Mouse (Mus musculus): ENCODE results near the gene Cib1.

Gene Cib1

GRCm38 (mm10) chr7:80233799-80234198, 1.2 kb upstream of the Cib1 start:
- DNase-seq (ENCODE audit: low read depth, low spot score), result no peak

DNA sequence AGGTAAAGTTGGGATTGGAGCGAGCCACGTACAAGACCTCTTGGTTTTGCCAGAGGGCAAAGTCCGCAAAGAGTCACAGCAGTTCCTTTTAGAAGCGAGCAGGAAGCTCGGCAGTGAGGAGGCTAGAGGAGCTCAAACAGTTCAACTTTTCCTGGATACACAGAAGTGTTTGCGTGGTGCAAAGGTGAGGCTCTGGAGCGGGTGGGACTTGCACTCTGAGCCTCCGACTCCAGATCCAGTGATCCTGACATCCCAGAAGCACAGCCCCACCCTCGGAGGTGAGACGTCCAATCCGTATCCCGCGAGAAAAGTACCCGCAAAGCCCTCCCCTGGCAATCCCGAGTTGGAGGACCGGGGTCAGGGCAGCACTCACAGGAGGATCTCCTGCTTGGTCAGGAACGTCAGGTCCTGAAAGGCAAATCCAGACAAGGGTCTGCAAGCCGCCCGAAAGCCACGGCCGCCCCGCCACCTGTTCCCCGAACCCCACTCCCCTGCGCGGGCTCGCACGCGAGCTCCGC, 583 bp downstream of the Cib1 start:
- no peak for DNase-seq (ENCODE audit: low read depth, low spot score)

DNA sequence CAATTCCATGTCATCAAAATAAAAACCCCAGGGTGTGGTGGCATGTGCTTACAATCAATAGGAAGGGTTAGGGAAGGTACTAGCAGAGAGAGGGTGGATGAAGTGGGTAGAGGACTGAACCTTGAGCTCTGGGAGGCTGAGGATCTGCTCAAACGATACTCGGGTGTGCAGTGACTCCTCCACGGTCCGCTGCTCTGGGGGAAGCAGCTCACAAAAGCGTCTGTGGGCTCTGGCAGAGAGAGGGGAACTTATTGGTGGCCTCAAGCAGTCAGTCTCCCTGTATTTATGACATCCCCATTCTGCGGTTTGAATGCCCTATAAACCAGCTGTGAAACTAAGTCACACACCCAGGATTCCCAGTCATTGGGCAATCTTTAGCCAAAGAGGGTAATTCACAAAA, 2.4 kb downstream of the Cib1 start:
- no peak for DNase-seq (ENCODE audit: low read depth, low spot score)

DNA sequence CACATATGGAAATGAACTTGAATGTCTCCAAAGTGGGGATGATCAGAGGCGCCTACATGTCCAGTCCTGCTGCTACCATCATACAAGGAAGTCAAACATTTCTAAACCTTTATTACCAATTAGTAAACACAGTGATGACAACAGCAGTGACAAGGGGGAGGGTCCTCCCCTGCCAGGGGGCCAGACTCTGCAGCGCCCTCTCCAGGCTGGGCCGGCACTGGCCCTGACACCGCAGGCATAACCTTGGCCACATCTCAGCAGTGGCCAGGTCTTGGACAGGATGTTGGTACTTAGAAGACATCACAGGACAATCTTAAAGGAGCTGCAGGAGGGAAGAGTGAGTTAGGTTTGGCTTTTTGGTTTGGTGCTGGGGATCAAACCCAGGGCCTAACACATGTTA, 5.5 kb downstream of the Cib1 start:
- DNase-seq (ENCODE audit: low read depth, low spot score), result no peak

GRCm38 (mm10) chr7:80221179-80221750, 11.3 kb downstream of the Cib1 start:
- DNase-seq (ENCODE audit: low read depth, low spot score), result no peak

DNA sequence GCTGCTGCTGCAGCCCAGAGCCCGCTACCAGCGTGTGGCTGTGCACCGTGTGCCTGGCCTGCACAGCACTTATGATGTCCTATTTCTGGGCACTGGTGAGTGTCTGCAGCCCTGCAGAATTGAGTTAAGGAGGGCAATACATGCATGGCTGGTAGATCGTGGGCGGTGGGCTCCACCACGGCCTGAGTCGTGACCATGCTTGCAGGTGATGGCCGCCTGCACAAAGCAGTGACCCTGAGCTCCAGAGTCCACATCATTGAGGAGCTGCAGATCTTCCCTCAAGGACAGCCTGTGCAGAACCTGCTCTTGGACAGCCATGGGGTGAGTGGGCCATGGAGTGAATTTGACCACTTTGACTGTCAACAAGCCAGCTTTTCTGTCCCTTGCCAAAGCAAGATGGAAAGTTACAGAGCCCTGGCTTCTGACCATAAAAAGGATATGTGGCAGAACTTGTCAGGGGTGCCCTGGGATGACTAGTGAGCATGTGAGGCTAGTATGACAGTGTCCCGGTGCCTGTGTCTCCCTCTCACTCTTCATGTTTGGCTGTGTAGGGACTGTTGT, 12.3 kb downstream of the Cib1 start:
- no peak for DNase-seq (ENCODE audit: low read depth, low spot score)

DNA sequence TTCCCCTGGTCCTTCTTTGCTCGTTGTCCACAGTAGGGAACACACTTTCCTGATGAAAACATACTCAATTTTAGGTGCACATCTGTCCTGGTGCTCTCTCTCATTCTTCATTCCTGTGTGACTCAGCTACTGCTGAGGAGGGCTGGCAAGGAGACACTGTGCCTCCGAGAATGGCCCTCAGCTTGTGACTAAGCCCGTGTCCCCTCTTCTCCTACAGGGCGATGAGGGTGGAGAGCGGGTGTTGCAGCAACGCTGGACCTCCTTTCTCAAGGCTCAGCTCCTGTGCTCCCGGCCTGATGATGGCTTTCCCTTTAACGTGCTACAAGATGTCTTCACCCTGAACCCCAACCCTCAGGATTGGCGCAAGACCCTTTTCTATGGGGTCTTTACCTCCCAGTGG, 13.9 kb downstream of the Cib1 start:
- no peak for DNase-seq (ENCODE audit: low read depth, low spot score)

DNA sequence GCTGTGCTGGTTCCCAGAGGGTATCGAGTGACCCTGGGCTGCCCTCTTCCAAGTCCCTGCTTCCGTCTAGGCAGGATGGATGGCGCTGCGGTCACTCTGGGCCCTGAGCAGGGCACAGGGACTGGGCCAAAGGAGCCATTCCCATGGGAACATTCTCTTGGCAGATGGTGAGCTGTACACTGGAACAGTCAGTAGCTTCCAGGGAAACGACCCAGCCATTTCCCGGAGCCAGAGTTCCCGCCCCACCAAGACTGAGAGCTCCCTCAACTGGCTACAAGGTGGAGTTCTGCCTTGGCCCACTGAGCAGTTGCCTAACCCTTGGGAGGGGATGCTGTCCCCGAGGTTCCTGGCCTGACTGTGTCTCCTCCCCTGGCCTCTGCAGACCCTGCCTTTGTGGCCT, 16.0 kb downstream of the Cib1 start:
- no peak for DNase-seq (ENCODE audit: low read depth, low spot score)

DNA sequence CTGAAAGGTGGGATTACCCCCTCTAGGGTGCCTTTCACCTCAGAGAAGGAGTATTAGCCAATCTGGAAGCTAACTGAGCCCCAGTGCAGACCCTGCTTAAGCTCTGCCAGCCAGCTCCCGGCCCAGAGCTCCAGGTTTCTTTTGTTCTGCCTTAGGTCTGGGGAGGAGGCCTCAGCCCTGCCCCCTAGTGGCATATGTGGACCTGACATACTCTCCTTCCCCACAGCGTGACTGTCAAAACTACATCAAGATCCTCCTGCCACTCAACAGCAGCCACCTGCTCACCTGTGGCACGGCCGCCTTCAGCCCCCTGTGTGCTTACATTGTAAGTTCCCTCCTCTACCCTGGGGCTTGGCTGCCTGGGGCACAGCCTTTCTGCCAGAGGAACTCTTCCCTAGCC, 17.2 kb downstream of the Cib1 start:
- peak; percentile 82 for DNase-seq (ENCODE audit: low read depth, low spot score)

DNA sequence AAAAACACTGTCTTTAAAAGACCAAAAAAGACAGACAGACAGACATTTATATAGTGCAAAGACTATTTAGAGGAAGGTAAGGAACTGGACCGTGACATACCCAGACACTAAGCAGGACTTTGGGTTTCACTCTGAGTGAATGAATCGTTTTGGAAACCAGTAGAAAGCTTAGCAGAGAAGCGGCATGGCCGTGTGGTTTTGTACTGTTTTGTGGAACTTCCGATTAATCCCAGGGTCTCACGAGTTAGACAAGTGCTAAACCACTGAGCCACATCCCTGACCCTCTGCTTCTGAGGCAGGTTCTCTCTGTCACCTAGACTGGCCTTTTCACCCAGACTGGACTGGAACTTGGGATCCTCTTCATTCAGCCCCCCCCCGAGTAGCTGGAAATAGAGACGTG, 18.2 kb downstream of the Cib1 start:
- no peak for DNase-seq (ENCODE audit: low read depth, low spot score)

DNA sequence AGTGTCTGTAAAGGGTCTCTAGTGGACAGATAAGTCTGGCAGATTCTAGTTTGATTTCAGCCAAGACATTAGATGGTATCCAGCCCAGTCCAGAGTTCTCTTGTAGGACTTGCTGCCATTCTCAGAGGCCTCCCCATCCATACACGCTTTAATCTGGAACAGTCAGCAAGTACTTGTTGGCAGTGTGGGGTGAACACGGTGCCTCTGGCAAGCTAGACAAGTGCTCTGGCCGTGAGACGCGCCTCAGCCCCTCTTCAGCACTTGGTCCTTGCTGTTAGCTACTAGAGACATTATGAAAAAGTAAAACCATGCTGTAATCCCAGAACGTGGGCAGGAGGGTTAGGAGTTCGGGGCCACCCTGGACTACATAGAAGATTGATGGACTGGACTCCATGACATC, 19.0 kb downstream of the Cib1 start:
- DNase-seq (ENCODE audit: low read depth, low spot score), result no peak

DNA sequence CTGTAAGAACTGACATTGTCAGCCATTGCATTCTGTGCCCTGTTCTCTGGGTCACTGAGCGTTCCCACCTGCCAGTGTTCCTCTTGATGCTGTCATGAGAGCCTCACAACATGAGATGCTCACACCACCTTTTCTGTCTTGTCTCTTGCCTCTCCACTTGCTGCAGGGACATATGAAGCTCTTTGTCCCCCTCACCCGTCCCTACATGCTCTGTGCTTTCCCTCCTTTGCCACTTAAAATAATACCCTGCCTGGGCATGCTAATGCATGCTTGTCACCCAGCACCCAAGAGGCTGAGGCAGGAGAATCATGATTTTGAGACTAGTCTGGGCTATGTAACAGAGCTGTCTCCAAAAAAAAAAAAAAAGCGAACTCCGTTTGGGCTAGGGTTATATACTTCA, 21.6 kb downstream of the Cib1 start:
- no peak for DNase-seq (ENCODE audit: low read depth, low spot score)

- DNase-seq (ENCODE audit: low read depth, low spot score), result no peak
Observed at GRCm38 (mm10) chr7:80209669-80210068, 22.9 kb downstream of the Cib1 start.

- no peak for DNase-seq (ENCODE audit: low read depth, low spot score)
Observed at GRCm38 (mm10) chr7:80208738-80209430, 23.7 kb downstream of the Cib1 start.

- no peak for DNase-seq (ENCODE audit: low read depth, low spot score)
Observed at GRCm38 (mm10) chr7:80208026-80208642, 24.5 kb downstream of the Cib1 start.

GRCm38 (mm10) chr7:80207314-80207731, 25.3 kb downstream of the Cib1 start:
- DNase-seq (ENCODE audit: low read depth, low spot score), result no peak

GRCm38 (mm10) chr7:80205705-80206589, 26.7 kb downstream of the Cib1 start:
- no peak for DNase-seq (ENCODE audit: low read depth, low spot score)

DNA sequence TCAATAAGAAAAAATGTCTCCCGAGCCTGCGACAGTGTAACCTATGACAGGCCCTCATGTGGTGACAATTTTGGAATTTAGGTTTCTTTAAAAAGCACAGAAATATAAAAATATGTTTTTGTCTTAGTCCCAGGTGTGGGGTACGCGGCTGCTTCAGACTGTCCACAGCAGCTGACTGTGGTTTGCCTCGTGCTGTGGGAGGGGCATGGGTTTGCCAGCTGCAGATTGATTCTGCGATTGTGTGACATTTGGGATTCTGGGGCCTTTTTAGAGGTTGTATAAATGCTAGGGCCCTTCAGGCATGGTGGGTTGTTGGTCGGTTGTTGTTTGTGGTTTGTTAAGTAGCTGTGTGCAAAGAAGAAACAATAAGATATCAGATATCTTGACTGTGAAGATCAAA, 27.7 kb downstream of the Cib1 start:
- no peak for DNase-seq (ENCODE audit: low read depth, low spot score)

- no peak for DNase-seq (ENCODE audit: low read depth, low spot score)
Observed at GRCm38 (mm10) chr7:80204362-80204761, 28.3 kb downstream of the Cib1 start.

GRCm38 (mm10) chr7:80203638-80204096, 28.9 kb downstream of the Cib1 start:
- DNase-seq (ENCODE audit: low read depth, low spot score), result no peak

DNA sequence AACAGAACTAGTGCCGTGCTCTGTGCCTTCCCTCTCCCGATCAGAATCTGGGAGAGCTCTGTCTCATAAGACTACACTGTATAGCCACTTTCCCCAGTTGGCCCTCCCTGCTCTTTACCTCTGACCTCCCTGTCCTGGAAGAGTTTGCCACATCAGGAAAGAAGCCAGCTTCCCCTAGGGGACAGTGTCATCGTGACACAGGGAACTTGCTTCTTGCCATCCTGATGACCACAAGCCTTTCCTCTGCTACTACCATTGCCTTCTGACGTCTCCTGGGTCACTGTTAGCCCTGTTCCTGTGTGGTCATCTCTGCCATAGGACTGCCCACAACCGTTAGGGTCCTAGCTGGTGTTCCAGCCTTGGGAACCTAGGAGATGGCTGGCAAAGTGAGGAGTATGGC, 29.7 kb downstream of the Cib1 start:
- DNase-seq (ENCODE audit: low read depth, low spot score), result no peak
